Mouse (Mus musculus) myocyte (in vitro differentiated cells): ENCODE data around the gene Rab8a.

Experiments
- E2F4 ChIP-seq: IDR thresholded peaks from one replicate; pipeline ENCODE4 v1.6.1; 2011; ENCODE audit warnings: mild to moderate bottlenecking, control low read depth, moderate library complexity; ENCODE audit not compliant: insufficient read depth
- TCF3 ChIP-seq: IDR thresholded peaks from one replicate; pipeline ENCODE4 v1.6.1; 2011; ENCODE audit warnings: low read depth, control low read depth; ENCODE audit not compliant: insufficient read length

DNA sequence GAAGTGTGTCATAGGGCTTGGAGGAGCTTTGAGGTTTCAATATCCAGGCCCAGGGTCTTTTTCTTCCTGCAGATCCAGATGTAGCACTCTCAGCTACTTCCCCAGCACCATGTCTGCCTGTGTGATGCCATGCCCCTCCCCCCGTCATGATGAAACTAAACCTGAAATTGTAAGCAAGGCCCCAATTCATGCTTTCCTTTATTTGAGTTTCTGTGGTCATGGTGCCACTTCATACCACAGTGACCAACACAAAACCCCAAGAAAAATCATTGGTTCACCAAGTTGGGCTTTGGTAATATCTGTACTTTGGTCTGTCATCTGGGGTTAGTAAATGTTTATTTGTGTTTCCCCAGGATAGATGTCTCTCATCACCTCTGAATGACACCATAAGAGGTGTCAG lies 47.6 kb downstream of the Rab8a start:
- TF ChIP-seq TCF3, result no peak
- TF ChIP-seq E2F4, result no peak
